Mouse (Mus musculus): ENCODE measurements around the gene Tenm4.

The Tenm4 gene

DNA sequence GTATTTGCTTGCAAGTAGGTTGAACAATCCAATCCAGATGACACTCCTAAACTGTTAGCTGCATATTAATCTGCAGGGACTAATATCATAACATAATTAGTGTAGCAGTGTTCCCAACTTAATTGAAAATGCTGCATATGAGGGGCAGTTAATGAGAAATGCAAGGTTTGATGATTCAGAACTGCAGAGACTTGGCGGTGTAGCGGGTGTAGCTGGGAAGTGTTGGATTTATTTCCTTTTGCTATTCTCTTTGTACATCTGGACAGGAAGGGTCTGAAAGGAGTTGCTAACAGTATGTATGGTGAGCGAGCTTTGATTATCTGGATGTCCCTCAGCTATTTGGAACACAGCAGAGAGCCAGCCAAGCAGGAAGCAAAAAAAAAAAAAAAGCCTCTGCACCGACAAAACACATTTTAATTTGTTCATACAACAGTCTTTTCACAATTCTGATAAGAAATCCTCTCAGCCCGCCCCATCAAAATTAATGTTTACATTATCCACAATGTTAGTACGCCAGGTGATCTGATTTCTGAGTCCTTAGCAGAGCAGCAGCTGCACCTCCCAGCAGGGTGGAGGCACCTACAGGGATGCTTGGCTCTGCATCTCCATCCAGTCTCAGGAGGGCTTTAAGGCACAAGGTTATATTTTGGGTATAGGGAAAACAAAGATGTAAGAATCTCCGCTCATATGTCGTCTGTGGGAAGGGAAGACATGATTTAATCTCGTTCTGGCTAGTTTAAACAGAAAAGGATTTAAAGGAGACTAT, 243.4 kb downstream of the Tenm4 start:
- DNase-seq = no peak

DNA sequence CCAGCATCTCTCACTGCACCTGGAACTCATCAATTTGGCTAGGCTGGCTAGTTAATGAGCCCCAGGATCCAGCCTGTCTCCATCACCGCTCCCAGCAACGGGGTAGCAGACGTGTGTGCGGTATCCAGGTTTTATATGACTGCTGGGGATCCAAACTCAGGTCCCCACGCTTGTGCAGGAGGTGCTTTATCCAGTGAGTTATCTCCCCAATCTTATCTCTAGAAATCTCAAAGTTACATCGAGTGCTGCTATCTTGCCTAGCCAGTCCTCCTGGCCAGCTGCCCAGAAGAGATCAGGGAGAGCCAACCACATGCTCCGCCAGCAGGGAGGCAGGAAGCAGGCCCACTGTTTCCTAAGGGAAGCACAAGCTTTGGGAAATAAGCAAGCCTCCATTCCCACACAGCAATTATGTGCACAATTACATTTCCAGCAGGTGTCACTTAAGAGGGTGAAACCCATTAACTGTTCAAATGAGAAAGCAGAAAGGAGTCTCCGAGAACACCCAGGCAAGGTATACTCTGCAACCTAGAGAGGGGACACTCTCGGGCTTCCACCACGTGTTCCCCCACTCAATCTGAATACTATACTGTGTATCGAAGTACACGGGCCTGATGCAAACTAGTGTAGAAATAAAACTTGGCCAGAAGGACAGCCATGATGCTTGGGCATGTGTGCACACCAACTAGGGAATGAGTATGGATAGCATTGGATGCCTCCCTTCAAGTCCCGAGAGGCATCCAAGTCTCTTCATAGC, 246.4 kb downstream of the Tenm4 start:
- DNase-seq = peak; percentile 34 to 47

DNA sequence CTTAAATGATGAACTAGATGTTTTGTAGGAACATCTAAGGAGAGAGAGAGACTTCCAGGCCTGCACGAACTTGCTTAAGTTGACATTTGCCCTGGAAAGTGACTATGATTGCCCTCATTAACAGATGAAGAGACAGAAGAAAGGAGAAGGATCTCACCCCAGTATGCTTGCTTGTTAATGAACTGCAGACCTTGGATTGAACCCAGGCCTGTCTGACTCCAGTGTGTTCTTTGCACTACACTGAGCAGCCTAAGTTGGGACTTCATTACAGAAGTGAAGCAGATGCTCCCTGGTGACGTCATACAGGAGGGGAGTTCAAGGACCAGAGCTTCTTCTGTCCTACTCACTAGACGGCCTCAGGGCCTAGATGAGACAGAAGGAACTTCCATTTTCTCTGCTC, 247.1 kb downstream of the Tenm4 start:
- peak in 1 of 2 experiments; percentile 37 for DNase-seq

GRCm38 (mm10) chr7:96420045-96420444, 249.0 kb downstream of the Tenm4 start:
- DNase-seq = peak in 1 of 2 experiments; percentile 23

GRCm38 (mm10) chr7:96420926-96421605, 250.0 kb downstream of the Tenm4 start:
- DNase-seq = peak; percentile 14 to 30

DNA sequence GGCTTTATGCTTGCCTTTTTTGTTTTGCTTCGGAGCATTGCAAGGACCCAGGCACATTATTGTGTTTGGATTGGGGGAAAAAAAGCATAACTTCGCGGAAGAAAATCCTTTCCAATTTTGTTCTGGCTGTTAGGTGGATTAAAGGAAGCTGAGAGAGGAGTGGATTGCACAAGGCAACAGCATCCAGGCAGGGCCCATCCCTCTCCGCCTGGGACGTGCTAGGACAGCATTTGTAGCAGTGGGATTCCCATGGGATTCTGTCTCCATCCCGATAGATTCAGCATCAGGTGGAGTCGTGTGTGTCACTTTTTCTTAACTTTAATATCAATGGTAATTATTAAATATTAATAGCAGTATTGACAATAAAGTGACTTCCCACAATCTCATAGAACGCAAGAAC, 255.9 kb downstream of the Tenm4 start:
- DNase-seq = no peak

DNA sequence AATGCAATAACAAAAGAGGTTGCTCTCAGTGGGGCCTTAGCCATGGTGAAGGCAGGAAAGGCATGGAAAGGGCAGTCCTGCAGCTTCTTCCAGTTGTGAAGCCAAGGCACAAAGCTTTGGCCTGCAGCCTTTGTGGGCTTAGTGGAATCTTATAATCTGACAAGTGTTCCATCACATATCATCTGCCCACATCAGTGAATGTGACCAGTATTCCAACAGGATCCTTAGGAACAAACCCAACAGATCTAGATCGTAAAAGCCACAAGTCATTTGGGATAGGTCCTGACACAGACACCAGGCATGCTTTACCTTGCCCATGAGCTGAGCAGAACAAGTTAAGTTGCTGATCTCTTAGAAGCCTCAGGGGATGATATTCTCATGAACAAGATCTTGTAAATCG, 262.3 kb downstream of the Tenm4 start:
- no peak for DNase-seq

- DNase-seq = no peak
These were observed 267.3 kb downstream of the Tenm4 start for GRCm38 (mm10) chr7:96438392-96438791.

DNA sequence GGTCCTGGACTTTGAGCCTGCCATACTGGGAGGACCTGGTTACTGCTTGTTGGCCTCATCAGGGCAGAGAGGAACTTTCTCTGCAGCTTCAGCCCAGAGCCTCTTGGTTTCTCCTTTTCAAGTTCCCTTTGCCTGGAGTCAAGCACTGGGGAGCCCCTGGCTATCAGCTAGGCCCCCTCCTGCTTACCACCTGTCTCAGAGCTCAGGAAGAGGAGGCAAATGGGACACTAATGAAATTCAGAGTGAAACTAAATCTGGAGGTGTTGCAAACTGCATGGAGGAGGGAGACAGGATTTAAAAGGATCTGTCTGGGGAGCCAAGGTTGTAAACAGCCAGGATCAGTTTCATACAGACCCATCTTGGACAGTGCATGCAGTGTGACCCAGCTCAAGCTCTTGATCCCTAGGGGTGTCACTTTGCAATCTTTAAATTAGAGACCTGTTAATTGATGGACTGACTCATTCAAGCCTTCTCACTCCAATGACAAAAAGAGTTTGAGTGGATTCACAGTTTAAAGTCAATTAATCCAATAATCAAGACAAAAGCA, 269.2 kb downstream of the Tenm4 start:
- DNase-seq = no peak

GRCm38 (mm10) chr7:96445771-96446170, 274.7 kb downstream of the Tenm4 start:
- DNase-seq = no peak

DNA sequence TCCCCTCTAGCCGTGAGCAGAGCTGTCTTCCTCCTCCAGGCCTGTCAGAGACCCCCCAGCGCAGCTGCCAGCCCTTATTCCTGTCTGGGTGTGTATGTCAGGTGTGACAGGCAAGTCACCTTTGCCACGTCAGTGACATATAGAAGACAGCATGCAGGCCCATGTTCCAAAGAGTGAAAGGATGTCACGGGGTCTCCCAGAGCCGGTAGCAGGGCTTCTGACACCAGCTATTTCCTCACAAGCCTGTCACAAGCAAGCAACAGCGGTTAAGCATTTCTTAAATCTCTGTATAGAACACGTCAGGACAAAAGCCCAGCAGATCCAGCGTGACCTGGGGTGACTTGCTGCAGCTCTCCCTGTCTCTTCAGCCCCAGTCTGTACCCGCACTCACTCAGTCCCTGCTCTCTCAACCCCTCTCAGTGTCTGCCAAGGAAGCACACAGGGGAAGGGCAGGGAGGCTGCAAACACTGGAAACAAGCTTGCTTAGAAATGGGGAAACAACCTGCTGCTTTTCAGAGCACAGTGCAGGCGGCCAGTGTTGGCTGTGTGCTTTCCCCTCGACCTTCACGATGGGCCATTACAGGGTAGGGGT, 276.9 kb downstream of the Tenm4 start:
- no peak for DNase-seq

DNA sequence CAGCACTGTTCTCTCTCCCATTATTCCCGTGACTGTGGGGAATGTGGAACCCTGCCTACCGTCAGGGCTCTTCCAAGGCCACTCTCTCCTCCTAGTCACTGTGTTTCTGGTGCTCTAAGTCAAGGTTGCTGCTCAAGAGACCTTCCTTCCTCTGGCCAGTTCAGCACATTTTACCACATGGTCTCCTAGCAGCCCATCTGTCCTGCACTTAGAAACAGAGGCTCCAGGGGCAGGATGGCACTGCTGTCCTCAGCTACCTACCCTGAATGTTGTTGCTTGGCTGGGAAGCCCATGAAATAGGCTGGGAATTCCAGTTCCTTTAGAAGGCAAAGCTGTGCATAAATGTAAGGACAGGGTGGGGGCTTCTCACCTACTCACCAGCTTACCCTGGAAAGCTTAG, 284.9 kb downstream of the Tenm4 start:
- DNase-seq = no peak

DNA sequence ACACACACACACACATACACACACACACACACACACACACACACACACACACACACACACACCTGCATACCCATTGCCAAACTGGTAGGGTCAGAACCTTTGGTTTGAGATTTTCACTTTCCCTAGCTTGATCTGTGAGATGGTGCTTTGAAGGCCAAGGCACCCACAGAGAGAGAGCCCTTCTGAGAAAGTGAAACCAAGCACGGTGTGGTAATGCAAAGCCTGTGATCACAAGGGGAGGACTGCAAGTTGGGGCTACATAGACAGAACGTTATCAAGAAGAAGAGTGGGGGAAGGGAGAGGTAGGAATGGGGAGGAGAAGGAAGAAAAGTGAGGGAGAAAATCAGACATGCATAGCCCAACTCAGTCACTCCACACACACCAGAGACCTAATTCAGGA, 285.6 kb downstream of the Tenm4 start:
- no peak for DNase-seq

- DNase-seq = no peak
These were observed 286.8 kb downstream of the Tenm4 start for GRCm38 (mm10) chr7:96457891-96458290.

DNA sequence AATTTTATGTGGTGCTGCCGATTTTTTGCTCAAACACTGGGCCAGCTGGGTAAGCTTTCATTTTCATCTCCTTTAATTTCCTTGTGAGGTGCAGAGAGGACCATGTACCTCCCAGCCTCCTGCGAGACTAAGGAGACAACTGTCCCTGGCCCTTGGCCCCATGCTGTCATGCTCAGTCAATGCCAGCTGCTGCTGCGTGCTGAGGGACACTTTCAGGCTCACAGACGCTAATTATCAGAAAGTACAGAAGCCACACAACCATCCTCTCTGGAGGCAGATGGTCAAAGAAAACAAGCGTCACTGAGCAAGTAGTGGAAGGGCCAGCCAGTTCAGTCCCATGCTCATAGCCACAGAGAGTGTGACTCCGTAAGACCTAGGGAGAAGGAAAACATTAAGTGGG, 287.9 kb downstream of the Tenm4 start:
- no peak for DNase-seq

GRCm38 (mm10) chr7:96466761-96467160, 295.7 kb downstream of the Tenm4 start:
- DNase-seq = no peak

DNA sequence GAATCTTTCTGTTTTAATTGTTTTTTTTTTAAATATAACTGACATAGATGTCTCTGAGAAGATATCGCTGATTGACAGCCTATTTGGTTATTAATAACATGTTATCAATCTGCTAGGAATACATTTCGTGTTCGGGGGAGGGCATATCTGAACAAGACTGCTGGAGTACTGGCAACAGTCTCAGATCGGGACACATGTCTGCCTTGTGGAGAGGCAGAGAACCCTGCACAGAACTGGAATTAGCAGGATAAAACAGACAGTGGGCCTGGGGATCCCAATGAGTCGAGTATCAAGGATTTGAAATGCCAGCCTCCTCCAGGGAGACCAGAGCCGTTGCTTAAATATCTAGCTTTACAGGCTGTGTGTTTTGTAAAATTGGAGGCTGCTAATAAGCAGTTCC, 299.8 kb downstream of the Tenm4 start:
- DNase-seq = no peak

GRCm38 (mm10) chr7:96474560-96475089, 303.6 kb downstream of the Tenm4 start:
- DNase-seq = no peak

GRCm38 (mm10) chr7:96476987-96477613, 306.1 kb downstream of the Tenm4 start:
- no peak for DNase-seq

- no peak for DNase-seq
These were observed 308.1 kb downstream of the Tenm4 start for GRCm38 (mm10) chr7:96479139-96479538.

GRCm38 (mm10) chr7:96480351-96480983, 309.4 kb downstream of the Tenm4 start:
- no peak for DNase-seq

DNA sequence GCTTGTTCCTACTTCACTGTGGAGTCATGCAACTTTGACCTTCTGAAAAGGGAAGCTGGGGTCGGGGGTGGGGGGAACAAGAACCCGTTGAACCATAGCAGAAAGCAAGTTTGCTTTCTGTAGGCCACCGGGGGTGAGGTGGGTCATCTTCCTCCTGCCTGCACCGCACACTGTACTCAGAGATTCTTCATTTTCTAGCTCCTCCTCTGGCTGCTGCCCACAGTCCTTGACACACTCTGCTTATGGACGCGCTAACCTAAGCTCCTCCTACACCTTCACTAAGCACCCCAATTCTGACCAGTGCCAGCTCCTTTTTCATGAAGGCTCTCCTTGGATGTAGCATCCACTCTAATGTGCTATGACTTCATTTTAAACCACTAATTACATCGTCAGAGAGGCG, 311.9 kb downstream of the Tenm4 start:
- no peak for DNase-seq

Data from kidney, adult 8-10 months (tissue).